Mouse (Mus musculus) mouse trophoblast stem cell (cell line): ENCODE measurements at regions not wholly inside any gene's neighbourhood (a gene's known extent, or its start where the extent isn't known, plus 50 kb on each side); places are given as distances from the start of the nearest gene placed in this dataset.

Experiments used
- in situ Hi-C, 2 experiments: fragments of 300-500 bp; cut with MseI, MboI; formaldehyde crosslinking; loops; 2 replicates in 1 of 2; 3 replicates in 1 of 2; pipeline ENCODE4 v1.15.1; 2025

DNA sequence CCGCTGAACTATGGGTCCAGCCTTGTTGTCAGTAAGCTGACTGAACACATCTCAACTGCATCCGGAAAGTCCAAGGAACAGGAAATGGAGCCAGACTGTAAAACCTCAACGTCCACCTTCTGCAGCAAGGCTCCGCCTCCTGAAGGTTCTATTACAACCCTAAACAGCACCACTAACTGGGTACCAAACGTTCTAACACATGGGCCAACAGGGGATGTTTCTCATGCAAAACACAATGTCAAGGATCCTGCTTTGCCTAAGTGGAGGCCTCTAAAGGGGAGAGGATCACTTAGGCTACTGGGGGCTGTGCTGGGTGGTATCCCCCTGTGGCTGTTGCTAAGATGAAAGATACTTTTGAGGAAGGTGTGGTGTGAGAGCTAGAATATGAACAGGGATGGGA, 51.0 kb upstream of the Stt3b start:
- in situ Hi-C loops: no loop called here

DNA sequence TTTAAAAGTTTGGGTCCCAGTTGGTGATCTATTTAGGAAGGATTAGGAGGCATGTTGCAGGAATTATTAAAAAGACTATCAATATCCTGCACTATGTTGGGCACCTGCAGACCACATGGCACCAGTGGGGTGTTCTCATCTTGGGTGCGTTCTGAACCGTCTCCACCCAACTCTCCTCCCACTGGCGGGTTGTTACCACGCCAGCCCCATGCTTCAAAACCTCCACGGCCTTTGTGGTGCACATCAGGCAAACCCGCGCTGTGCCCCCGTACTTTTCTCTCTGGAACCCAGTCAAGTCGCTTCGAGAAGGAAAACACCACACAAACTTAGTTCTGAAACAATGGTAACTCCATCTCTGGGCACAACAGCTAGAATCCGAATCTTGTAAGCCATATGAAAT, 51.7 kb upstream of the Stt3b start:
- in situ Hi-C loops: no loop called here

DNA sequence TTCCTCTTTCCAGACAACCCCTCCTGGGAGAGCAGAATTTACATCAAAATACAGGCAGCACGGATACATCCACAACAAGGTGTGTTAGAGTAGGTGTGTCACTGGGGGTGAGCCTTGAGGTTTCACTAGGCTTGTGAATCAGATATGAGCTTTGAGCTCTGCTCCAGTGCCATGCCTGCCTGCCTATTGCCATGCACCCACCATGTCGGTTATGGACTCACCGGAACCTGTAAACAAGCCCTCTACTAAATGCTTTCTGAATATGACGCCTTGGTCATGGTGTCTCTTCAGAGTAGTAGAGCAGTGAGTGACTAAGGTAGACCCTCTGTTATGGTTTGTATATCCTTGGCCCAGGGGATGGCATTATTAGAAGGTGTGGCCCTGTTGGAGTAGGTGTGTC, 52.3 kb upstream of the Stt3b start:
- in situ Hi-C loops: no loop called here

DNA sequence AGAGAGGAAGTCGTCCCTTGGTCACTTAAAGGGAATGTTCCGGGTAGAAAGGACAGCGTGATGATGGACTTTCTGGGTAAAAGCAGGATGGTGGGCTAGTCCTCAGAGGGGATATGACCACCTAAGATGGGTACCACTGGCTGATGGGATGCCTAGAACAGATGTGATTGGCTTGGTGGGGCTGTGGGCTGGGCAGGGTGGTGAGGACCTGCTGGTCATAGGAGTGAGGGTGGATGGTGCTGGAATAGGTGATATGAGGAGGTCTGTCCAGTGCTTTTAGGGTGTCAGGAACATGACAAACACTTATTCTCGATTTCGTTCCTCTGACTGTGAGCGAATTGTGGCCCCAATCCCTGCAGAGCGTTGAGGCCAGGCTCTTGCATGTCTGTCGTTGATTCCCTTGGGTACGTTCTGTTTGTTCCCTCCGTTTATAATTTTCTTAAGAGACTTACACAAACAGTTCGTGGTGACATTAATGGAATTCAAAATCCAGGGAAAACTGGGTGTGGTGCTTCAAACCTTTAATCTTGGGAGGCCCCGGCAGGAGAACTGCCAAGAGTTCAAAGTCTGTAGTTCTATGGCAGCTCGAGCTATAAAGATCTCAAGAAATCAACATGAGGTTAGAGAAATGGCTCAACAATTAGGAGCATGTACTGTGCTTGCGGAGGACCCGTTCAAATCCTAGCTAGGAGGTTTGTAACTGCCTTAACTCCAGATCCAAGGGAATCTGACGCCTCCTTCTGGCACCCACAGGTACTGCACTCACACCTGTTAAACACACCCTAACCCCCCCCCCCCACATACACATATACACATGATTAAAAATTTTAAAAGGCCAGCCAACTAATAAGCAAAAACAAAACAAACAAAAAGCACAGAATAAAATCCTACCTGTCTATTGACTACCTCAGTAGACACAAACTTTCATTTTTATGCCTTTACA, 55.0 kb upstream of the Stt3b start:
- in situ Hi-C loops: no loop called here

DNA sequence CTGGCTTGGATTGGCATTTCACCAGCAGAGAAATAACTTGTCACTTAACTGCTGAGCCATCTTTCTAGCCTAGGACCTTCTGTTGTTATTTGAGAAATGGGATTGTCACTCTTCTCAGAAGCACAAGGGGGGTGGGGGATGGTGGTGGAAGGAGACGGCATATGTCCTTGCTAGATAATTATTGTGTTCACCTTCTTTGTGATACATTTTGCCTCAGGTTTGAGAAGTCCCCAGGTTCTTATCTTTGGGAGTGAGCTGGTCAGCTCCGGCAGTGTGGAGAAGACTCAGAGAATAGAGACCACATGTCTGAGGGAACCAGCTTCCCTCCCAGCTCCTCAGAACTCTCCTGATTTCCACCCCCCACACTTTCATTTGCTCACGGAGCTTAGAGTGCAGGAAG, 57.6 kb upstream of the Stt3b start:
- in situ Hi-C loops: no loop called here

DNA sequence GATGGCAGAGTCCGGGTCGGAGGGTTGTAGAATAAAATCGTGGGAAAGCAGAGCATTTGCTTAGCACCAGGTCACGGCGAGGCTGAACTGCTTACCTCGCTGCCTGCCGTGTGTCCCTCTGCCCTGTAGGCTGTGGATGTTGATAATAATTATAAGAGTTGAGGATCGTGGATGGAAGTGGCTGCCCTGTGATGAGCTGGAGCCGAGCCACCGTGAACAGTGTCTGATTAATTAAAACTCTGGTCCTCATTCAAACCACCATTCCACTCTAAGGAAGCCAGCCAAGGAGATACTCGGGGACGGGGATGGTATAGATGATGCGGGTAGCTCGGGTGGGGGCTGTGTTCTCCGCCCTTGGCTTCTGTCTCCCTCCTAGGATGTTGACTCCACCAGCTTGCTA, 70.1 kb upstream of the Stt3b start:
- in situ Hi-C loops: no loop called here

DNA sequence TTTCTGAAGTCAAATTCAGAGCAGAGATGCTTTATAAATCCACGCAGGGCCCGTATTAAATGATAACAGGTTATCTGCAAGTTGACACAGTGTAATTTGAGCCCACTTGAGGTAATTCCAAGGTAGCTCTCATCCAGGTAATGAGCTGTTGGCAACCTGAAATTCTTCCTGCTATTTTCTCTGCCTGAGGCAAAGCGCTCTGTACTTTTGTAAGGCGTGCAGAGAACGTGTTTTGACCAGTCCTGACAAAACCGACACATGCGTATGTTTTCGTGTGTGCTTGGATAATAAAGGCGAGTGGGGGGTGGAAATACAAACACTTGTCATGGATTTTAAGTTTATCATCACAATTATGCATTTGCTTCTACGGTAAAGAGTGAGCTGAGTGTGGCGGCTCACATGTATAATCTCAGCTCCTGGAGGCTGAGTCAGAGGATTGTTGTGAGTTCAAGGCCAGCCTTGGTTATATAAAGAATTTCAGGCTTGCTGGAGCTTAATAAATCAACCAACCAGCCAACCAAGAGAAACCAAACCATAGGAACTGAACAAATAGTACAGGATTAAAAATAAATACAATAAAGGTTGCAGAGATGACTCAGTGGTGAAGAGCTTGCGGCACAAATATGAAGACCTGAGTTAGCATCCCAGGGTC, 72.7 kb upstream of the Stt3b start:
- in situ Hi-C loops: no loop called here

DNA sequence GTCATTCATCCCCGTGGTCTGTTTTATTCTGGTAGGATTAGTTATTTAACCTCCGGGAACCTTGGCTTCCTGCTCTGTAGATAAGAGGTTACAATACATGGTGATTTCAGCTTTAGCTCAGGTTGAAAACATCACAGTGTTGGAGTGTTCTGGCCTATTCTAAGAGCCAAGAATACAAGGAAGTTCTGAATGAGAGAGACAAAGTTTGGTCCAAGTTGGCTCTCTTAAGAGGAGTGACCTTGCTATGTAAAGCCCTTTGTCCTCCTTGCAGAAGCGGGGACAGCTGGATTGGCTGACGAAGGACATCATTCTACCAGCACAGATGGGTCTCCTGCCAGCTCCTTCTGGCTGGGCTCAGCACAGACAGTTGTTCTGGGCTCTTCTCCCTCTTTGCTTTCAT, 73.7 kb upstream of the Stt3b start:
- in situ Hi-C loops: no loop called here

DNA sequence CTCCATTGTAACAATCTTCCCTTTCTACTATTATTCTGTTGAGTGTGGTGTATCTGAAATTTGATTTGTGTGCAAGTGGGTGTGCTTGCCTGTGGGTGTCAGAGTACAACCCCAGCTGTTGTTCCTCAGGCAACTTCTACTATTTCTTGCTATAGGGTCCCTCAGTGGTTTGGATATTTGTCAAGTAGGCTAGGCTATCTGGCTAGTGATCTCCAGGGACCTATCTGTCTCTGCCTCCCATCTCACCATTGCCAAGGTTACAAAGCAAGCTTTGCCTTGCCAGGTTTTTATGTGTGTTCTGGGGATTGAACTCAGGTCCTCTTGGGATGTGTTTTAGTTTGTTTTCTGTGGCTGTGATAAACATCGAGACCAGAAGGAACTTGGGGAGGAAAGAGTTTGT, 74.1 kb upstream of the Stt3b start:
- in situ Hi-C loops: no loop called here

DNA sequence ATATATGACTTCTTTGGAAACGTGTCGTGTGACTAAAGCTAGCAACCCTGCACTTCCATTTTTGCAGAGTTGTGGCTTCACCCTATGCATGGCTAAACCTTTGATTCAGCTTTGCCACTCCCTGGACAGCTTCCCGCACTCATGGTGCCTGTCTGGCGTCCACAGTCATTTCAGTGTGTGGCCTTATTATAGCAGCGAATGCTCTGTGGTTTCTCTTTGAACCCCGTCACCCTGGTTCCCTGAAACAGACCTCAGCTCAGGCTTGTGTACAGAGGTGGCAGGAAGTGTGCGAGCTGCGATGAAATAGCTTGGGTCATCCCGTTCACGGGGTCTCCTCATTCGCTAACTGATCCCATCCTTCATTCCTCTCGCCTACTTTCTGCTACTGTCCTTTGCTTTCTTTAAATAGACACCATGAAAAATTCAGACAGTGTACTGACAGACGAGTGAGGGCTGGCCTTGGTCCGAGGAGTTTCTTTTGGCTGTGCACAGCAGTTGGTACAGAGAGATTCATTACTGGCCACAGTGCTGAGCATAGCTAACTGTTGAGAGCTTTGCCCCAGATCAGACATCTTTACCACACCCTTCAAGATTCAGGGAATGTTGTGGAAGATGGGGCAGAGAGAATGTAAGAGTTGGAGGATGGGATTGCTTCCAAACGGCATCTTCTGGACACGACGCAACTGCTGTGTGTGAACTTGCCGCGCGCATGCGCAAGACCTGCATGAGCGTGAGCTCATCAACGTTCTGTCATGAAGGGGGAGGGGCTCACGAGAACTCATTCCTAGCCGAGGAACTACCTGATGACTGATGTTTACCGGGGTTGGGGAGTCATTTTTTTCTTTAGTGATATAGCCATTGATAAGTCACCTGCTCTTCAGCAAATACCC, 77.5 kb upstream of the Stt3b start:
- in situ Hi-C loops: no loop called here

DNA sequence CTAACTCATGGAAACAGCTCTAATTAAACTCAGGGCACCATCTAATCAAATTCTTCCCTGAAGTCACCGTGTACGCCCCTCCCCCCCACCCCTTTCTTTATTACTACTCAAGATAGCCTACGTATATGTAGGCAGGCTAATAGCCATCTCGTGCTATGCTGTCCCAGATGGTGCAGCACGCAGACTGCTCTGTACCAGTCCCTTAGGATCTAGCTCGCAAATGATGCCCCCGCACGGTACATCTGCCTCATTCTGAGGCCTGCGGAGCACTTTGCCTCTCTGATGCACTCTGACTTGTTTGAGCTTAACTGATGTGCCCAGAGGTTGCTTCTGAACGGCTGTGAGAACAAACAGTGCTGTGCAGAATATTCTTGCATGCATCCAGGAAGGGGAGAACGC, 78.1 kb upstream of the Stt3b start:
- in situ Hi-C loops: no loop called here

DNA sequence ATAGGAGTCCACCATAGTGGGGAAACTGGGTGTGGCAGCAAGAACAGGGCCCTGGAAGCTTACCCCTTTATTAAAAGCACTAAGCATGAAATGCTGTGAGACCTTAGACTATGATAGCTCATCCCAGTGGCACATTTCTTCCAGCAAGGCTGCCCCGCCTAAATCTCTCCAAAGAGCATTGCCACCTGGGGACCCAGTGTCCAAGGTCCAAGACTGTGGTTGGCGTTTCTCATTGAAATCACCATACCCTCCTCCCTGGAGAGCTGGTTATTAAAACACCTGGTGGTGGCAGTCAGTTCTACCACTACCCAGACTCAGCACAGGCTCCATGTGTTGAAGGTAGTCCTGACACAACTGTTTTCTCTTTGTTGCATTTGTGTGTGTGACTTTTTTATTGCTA, 78.9 kb upstream of the Stt3b start:
- in situ Hi-C loops: no loop called here

DNA sequence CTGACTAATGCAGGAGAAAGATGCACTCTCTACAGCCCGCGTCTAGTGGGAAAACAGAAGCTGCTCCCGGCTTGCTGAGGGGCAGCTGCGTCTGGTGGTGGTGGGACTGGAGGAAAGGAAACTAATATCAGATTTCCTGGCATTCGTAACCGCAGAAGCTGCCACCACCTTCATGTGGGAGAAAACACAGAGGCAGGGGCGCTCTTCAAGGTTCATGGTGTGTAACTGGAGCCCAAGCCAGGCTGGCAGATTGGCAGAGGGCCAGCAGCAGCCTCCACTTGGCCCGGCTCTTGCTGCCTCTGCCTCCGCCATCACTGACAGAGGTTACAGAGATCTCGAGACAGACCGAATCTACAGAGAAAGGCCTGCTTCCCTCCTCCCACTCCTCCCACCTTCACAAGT, 80.7 kb upstream of the Stt3b start:
- in situ Hi-C loops: no loop called here

DNA sequence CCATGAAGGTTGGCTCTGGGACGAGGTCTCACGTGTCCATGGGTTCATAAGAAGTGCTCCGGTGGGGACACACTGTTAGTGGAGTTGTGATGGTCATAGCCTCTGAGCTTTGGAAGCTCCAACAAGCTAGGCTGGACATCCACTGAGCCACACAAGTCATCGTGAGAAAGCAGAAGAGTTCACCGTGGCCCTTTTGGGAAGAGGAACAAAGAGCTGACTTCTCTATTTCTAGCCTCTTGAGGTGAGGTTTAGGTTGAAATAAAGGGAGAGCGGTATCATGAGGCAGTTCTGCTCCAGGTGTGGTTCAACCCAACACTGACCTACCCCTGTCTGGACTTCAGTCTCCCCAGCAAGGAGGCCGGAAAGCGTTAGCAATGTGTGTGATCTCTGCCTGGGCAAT, 85.3 kb upstream of the Stt3b start:
- in situ Hi-C loops: no loop called here

DNA sequence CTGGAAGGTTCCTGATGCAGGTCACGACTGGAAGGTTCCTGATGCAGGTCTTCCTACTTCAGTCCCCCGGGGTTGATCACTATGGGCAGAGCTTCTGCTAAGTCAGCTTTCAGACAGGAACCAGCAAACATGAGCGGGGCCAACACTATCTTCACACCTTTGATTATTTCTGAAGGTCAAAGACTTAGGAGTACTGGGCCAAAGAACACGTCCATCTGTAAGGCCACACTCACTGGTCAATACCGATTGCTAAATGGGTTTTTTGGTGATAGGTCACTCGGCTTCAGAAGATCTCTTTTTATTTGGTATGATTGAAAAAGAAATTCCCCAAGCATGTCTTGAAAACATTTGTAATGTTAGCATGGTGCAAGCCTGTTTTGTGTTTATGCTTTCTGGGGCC, 90.2 kb upstream of the Stt3b start:
- in situ Hi-C loops: no loop called here

DNA sequence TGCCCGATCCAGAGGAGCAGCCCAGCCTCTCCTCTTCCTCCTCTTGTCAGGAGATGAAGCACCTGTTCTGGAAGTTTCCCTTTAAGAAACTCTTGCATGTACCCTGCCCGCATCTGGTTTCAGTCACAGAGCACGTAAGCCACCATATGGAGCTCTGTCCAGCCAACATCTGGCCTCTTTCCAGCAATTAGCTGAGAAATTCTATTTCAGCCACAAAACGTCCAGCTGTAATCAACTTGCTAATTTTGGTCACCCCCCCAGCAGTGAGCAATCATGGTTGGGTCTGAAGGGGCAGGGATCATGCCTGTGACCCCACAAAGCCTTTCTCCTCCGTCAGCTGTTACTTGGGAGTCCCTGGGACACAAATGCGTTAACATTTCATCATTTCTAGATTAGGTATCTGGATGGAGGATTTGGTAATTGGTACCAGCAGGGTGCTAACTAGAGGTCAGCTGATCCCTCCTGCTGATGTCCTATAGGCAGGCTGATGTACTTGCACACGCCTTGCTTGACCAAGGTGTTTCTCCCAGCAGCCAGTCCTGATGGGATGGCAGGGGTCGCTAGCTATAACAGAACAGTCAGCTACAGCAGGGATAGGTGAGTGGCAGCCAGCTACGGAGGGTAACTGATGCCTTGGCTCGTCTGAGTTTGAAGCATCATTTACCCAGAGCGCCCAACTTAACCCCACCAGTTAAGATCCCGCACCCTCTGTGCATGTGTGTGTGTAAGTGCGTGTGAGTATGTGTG, 91.4 kb upstream of the Stt3b start:
- in situ Hi-C loops: no loop called here

DNA sequence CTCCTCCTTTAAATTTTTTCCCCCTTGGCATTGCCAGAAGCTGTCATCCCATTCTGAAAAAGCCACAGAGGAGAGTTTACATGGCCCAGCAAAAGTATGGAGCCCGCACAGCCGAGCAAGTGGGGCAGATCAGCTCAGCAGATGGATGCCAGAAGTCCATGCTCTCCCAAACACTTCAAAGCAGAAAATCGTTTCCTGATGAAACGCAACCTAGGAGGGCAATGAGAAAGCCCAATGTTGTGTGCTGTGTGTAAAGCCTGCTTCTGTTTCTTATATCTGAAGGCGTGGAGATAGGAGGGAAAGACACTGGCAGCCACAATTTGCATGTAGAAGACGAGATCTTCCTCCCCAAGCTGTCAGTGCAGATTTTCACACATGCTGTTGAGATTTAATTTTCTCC, 92.4 kb upstream of the Stt3b start:
- in situ Hi-C loops: no loop called here

DNA sequence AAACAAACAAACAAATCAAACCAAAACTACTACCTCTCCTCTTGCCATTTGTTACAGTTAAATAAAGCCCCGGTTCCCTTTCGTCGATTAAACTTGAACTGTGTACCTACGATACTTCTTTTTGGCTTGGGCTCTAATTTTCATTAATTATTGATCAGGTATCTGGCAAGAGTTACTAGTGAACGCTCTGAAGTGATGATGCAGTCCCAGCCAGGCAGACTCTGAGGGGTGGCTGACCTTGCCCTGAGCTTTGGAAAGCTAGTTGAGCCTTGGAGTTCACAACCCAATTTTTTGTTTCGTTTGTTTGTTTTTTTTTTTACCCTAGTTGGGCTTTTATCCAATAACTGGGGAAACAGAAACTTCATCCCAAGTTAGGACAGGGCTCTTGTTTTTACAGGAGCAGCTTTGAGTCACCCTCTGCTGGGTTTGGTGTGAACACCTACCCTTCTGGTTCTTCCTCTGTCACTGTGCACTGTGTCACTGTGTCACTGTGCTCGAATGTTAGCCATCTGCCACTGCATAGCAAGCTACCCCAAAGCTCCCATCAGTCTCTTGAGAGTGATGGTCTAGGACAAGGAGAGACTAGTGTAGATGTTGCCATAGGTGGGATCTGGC, 93.2 kb upstream of the Stt3b start:
- in situ Hi-C loops: no loop called here

DNA sequence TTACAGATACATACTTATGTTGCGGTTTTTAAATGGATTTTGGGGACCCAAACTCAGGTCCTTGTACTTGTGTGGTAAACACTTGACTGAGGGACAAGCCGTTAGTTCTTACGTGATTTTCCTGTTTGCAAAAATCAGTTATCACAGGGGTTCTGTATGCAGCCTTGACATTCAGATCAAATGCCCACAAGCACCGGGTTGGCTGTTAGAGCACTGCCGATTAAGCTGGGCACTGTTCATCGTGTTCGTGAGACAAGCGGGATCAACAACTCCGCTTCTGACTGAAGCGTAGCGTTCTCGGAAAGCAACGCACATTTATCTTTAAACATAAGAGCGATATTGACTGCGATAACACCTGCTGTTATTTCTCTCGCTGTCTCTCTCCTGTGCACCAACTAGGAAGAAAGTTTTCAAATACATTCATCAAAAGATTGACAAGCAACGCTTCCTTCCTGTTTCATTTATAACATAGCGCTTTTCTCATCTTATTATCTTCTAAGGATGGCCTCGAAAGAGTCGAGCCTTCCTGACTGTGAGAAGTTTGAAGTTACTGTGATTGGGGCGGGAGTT, 97.8 kb upstream of the Stt3b start:
- in situ Hi-C loops: no loop called here

DNA sequence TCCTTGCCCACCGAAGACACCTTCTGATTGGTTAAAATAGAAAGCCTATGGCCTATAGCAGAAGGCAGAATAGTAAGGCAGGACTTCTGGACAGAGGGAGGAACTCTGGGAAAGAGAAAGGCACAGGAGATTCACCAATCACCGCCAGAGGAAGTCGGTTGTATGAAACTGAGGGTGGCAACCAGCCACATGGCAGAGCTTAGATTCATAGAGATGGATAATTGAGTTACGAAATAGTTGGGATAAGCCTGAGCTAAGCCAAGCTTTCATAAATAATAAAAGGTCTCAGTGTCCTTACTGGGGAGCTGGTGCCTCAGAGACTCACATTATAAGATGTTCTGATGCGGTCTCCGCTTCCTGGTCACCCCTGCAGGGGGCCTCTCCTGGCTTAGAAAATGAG, 98.7 kb upstream of the Stt3b start:
- in situ Hi-C loops: no loop called here

DNA sequence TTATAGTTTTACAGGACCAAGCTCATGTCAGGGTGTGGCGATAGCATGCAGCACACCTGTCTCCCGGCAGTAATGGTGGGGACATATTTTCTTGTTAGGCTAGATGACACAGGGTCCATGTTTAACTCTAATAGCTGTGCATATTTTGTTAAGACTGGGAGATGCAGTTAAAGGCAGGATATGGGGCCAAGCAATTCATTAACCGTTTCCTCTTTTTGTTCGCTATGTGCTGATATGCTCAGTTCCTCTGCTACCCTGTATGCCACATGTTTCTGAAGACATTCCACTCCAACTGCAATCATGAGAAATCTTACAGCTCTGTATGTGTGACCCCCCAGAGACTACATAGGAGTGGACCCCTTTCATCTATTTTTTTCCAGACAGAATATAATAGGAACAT, 104.0 kb upstream of the Stt3b start:
- in situ Hi-C loops: no loop called here
